Mouse (Mus musculus): ENCODE data around the gene Cela3b. TPM values are rescaled to one million over a fixed set of nuclear protein-coding genes. Genes with fewer than 3 reads are reported as not detected.

Gene Cela3b
- 0.06 TPM in 2 replicates for polyA plus RNA-seq (2012; rRNA removed)
- not detected in 2 replicates for polyA plus RNA-seq (2014; fragmentation: Nextera tagmentation; extraction: Ambion mirVana)

DNA sequence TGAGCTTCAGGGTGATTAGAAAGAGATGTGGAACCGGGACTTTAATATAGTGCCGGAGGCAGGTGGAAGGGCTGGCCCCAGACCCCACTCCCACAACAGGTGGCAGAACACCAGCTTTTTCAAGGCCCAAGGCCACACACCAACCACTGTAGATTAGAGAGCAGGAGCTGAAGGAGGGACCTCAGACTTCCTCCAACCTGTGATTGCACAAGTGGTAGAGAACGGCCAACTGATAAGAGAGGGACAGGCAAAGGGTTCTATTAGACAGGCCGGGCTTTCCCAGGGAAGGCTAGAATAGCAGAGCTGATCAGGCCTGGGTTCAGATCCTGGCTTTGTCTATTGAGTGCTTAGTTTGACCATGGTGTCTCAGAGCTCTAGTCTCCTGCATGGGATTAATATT is at the start of gene Cela3b:
Gene Cela3b, minus strand, starts transcription at position 39 of the 400 bp plus-strand sequence.
- no peaks in the 10 kb centered on the region for H3K27me3 ChIP-seq (ENCODE audit: control insufficient read depth, insufficient read depth, low read length)
- H3K4me1 ChIP-seq (replicated peaks; ENCODE audit: control insufficient read depth in 2 of 2, insufficient read depth in 2 of 2, low read length in 1 of 2), result no peaks in the 10 kb centered on the region; a peak in 1 of 4 replicates
- H3K4me2 ChIP-seq (ENCODE audit: low read depth), result no peak within 1 kb of the TSS
- 31% methylated on average over 4 of the region's 4 CpGs for WGBS (ENCODE audit: insufficient replicate concordance)
- no peaks in the 10 kb centered on the region for H3K9me3 ChIP-seq (ENCODE audit: control insufficient read depth, low read length)
- H3K27ac ChIP-seq, result no peak within 1 kb of the TSS
- no peak for TF ChIP-seq CTCF (IDR thresholded peaks at IDR 0.05; ENCODE audit: low read depth)
- no peak for TF ChIP-seq EP300 (IDR thresholded peaks at IDR 0.05; ENCODE audit: low read depth)
- no peak within 1 kb of the TSS for H3K4me3 ChIP-seq (ENCODE audit: insufficient read depth in 1 of 2, low read depth in 2 of 2, low read length in 2 of 2)
- H3K36me3 ChIP-seq (replicated peaks; ENCODE audit: control insufficient read depth, insufficient read depth, low read depth), result no peaks in the 10 kb centered on the region
- DNase-seq (ENCODE audit: low read depth in 3 of 3, low spot score in 3 of 3) (no peak), ATAC-seq (ENCODE audit: insufficient read depth) (no peak)
- no peak within 1 kb of the TSS for H3K9ac ChIP-seq (replicated peaks)

DNA sequence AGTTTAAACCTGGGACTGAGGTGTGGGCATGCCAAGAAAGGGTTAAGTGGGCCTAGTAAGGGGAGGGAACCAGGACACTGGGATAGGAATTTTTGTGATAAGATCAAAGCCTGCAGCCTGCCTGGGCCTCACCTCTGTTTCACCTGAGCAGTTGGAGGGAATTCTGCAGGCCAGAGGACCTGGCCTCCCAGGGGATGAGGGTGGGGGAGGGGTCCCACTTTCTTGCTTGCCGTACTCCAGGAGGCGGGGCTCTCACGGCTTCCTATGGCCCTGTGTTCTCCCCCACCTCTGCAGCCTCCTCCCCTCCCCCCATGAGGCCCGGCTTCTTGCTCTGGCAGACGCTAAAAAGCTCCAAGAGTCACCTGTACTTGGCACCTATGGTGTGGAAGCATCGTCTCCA is 49.4 kb upstream of the Cela3b start:
- no peak overlapping the region for H3K4me2 ChIP-seq (ENCODE audit: low read depth)
- H3K9me3 ChIP-seq (ENCODE audit: control insufficient read depth, low read length), result no peaks in the 10 kb centered on the region
- no peak overlapping the region for H3K4me3 ChIP-seq (ENCODE audit: insufficient read depth in 1 of 2, low read depth in 2 of 2, low read length in 2 of 2)
- WGBS (ENCODE audit: insufficient replicate concordance), result 29% methylated on average over 6 of the region's 6 CpGs
- H3K27ac ChIP-seq, result no peak overlapping the region
- ATAC-seq (ENCODE audit: insufficient read depth) (no peak), DNase-seq (ENCODE audit: low read depth in 3 of 3, low spot score in 3 of 3) (no peak)
- H3K9ac ChIP-seq (replicated peaks), result no peak overlapping the region
- no peaks in the 10 kb centered on the region for H3K27me3 ChIP-seq (ENCODE audit: control insufficient read depth, insufficient read depth, low read length)
- TF ChIP-seq CTCF (IDR thresholded peaks at IDR 0.05; ENCODE audit: low read depth), result no peak
- TF ChIP-seq EP300 (IDR thresholded peaks at IDR 0.05; ENCODE audit: low read depth), result no peak
- H3K36me3 ChIP-seq (replicated peaks; ENCODE audit: control insufficient read depth, insufficient read depth, low read depth), result no peaks in the 10 kb centered on the region
- peaks cover 3 to 26% of the 10 kb centered on the region in 2 experiments for H3K4me1 ChIP-seq (replicated peaks; ENCODE audit: control insufficient read depth in 2 of 2, insufficient read depth in 2 of 2, low read length in 1 of 2)

DNA sequence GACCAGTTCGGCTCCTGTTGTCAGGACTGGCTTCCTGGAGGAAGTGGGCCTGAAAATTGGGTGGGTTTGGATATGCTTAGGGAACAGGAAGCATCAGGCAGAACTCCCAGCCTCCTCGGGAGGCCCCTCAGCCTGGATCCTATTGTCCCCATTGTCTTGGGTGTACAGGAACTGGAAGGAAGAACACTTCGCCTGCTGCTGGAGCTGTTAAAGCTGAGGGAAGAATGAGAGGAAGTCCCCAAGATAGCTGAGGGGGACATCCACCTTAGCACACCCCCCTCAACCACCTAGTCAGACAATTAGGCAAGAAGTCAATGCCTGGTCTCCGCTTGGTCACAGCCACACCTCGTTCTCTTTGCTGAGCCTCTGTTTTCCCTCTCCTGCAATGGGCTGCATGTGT is 48.0 kb upstream of the Cela3b start:
- no peak overlapping the region for H3K27ac ChIP-seq
- H3K36me3 ChIP-seq (replicated peaks; ENCODE audit: control insufficient read depth, insufficient read depth, low read depth), result no peaks in the 10 kb centered on the region
- TF ChIP-seq EP300 (IDR thresholded peaks at IDR 0.05; ENCODE audit: low read depth), result no peak
- no peak for TF ChIP-seq CTCF (IDR thresholded peaks at IDR 0.05; ENCODE audit: low read depth)
- H3K4me3 ChIP-seq (ENCODE audit: insufficient read depth in 1 of 2, low read depth in 2 of 2, low read length in 2 of 2), result no peak overlapping the region
- H3K9me3 ChIP-seq (ENCODE audit: control insufficient read depth, low read length), result no peaks in the 10 kb centered on the region
- ATAC-seq (ENCODE audit: insufficient read depth) (no peak), DNase-seq (ENCODE audit: low read depth in 3 of 3, low spot score in 3 of 3) (no peak)
- no peaks in the 10 kb centered on the region for H3K27me3 ChIP-seq (ENCODE audit: control insufficient read depth, insufficient read depth, low read length)
- H3K4me2 ChIP-seq (ENCODE audit: low read depth), result no peak overlapping the region
- peaks cover 0 to 18% of the 10 kb centered on the region in 2 experiments; a peak in 2 of 4 replicates for H3K4me1 ChIP-seq (replicated peaks; ENCODE audit: control insufficient read depth in 2 of 2, insufficient read depth in 2 of 2, low read length in 1 of 2)
- H3K9ac ChIP-seq (replicated peaks), result no peak overlapping the region
- 41% methylated on average over 5 of the region's 5 CpGs for WGBS (ENCODE audit: insufficient replicate concordance)

DNA sequence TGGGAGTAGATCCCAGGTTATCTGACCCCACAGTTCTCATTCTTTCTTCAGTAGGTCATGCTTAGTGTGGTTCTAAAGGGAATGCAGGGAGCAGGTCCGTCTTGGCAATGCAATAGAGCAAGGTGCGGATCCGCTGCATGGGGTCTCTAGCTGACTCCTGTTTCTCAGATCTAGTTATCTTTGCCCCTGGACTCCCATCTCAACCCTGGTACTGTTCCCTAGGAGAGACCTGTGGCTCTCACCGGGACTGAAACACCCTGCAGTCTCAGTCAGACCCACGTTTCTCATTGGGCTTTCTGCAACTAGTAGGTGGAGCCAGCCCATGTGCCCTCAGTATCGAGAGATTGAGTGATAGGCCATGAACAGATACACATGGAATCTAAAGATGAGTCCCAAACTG is 47.3 kb upstream of the Cela3b start:
- WGBS (ENCODE audit: insufficient replicate concordance), result 46% methylated on average over 6 of the region's 6 CpGs
- Histone ChIP-seq H3K9ac (replicated peaks) (no peak overlapping the region), H3K9me3 (ENCODE audit: control insufficient read depth, low read length) (no peaks in the 10 kb centered on the region), H3K4me3 (ENCODE audit: insufficient read depth in 1 of 2, low read depth in 2 of 2, low read length in 2 of 2) (no peak overlapping the region), H3K27ac (no peak overlapping the region), H3K27me3 (ENCODE audit: control insufficient read depth, insufficient read depth, low read length) (no peaks in the 10 kb centered on the region), H3K36me3 (replicated peaks; ENCODE audit: control insufficient read depth, insufficient read depth, low read depth) (no peaks in the 10 kb centered on the region), H3K4me2 (ENCODE audit: low read depth) (no peak overlapping the region), H3K4me1 (replicated peaks; ENCODE audit: control insufficient read depth in 2 of 2, insufficient read depth in 2 of 2, low read length in 1 of 2) (peaks cover 0 to 18% of the 10 kb centered on the region in 2 experiments; a peak in 2 of 4 replicates)
- ATAC-seq (ENCODE audit: insufficient read depth), result no peak
- DNase-seq (ENCODE audit: low read depth in 3 of 3, low spot score in 3 of 3), result no peak
- no peak for TF ChIP-seq EP300 (IDR thresholded peaks at IDR 0.05; ENCODE audit: low read depth)
- TF ChIP-seq CTCF (IDR thresholded peaks at IDR 0.05; ENCODE audit: low read depth), result no peak

DNA sequence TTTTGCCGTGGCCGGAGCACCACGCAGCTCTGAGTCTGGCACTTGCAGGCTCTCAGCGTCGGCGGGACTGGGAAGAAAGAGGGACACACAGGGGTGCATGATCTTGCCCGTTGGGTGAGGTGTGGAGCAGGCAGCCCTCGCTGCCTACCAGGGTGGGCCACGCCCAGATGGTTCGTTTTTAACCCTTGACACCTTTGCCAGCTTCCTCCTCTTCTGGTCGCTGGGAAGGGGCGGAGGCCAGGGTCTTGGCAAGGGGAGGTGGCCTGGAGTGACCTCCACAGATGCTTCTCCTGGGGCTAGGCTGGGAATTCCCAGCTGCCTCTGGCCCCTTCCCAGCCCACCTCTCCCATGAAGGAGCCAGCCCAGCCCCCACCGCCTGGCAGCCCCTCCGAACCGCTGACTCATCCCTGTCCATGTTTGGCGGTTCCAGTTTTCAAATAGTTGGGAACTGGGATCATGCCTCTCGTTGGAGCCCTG is 46.5 kb upstream of the Cela3b start:
- H3K4me3 ChIP-seq (ENCODE audit: insufficient read depth in 1 of 2, low read depth in 2 of 2, low read length in 2 of 2), result no peak overlapping the region
- ATAC-seq (ENCODE audit: insufficient read depth) (no peak), DNase-seq (ENCODE audit: low read depth in 3 of 3, low spot score in 3 of 3) (no peak)
- no peak overlapping the region for H3K9ac ChIP-seq (replicated peaks)
- no peak overlapping the region for H3K4me2 ChIP-seq (ENCODE audit: low read depth)
- no peaks in the 10 kb centered on the region for H3K36me3 ChIP-seq (replicated peaks; ENCODE audit: control insufficient read depth, insufficient read depth, low read depth)
- TF ChIP-seq EP300 (IDR thresholded peaks at IDR 0.05; ENCODE audit: low read depth) (no peak), CTCF (IDR thresholded peaks at IDR 0.05; ENCODE audit: low read depth) (no peak)
- H3K27ac ChIP-seq, result no peak overlapping the region
- no peaks in the 10 kb centered on the region for H3K27me3 ChIP-seq (ENCODE audit: control insufficient read depth, insufficient read depth, low read length)
- H3K9me3 ChIP-seq (ENCODE audit: control insufficient read depth, low read length), result no peaks in the 10 kb centered on the region
- WGBS (ENCODE audit: insufficient replicate concordance), result 41% methylated on average over 17 of the region's 17 CpGs
- H3K4me1 ChIP-seq (replicated peaks; ENCODE audit: control insufficient read depth in 2 of 2, insufficient read depth in 2 of 2, low read length in 1 of 2), result peaks cover 0 to 18% of the 10 kb centered on the region in 2 experiments; a peak in 2 of 4 replicates
